Mouse (Mus musculus): ENCODE measurements around the gene Dlg2.

- TF ChIP-seq EP300 (IDR thresholded peaks at IDR 0.05; ENCODE audit: insufficient read depth, low read depth, low read length) (no peak), CTCF (IDR thresholded peaks at IDR 0.05) (no peak), POLR2A (IDR thresholded peaks at IDR 0.05; ENCODE audit: insufficient read depth, low read depth, low read length) (no peak)
Measured at GRCm38 (mm10) chr7:91543286-91543650, 1066.8 kb downstream of the Dlg2 start.
